Mouse (Mus musculus) heart, adult 2 months (tissue): ENCODE data around the gene Ddx28. TPM values are rescaled to one million over a fixed set of nuclear protein-coding genes. Genes with fewer than 3 reads are reported as not detected.

Experiments used
- DNase-seq, 2 experiments: peaks; one replicate each; pipeline ENCODE4 v3.0.0; 2021
- H3K27ac ChIP-seq: fragments of 200-600 bp; 2 replicates; pipeline ENCODE4 v1.8.1; 2022
- H3K27me3 ChIP-seq: fragments of 200-500 bp; 2 replicates; pipeline ENCODE4 v1.6.1; 2012; ENCODE audit warnings: mild to moderate bottlenecking, low read length, inconsistent platforms, mixed read lengths; ENCODE audit not compliant: control insufficient read depth, insufficient read depth
- H3K36me3 ChIP-seq: fragments of 200-500 bp; 2 replicates; pipeline ENCODE4 v1.6.1; 2012; ENCODE audit warnings: low read length, inconsistent platforms; ENCODE audit not compliant: control insufficient read depth, insufficient read depth
- H3K4me1 ChIP-seq: fragments of 200-500 bp; 2 replicates; pipeline ENCODE4 v1.6.1; 2011; ENCODE audit warnings: low read length; ENCODE audit not compliant: control insufficient read depth, insufficient read depth
- H3K4me3 ChIP-seq: fragments of 200-600 bp; 2 replicates; pipeline ENCODE4 v1.8.1; 2022
- H3K79me2 ChIP-seq: fragments of 200-500 bp; replicated peaks from 2 replicates; pipeline ENCODE4 v1.6.1; 2012; ENCODE audit warnings: mild to moderate bottlenecking, inconsistent platforms, low read length, moderate library complexity, mixed read lengths; ENCODE audit not compliant: control insufficient read depth, insufficient read depth
- H3K9ac ChIP-seq: fragments of 200-500 bp; 2 replicates; pipeline ENCODE4 v1.6.1; 2012; ENCODE audit warnings: low read depth, mild to moderate bottlenecking, control low read depth, inconsistent platforms, low read length, mixed read lengths
- CTCF ChIP-seq: fragments of 200-600 bp; IDR thresholded peaks from 2 replicates; pipeline ENCODE4 v1.8.1; 2022; ENCODE audit warnings: antibody characterized with exemption, mild to moderate bottlenecking, moderate library complexity
- EP300 ChIP-seq: fragments of 200-500 bp; IDR thresholded peaks from 2 replicates; pipeline ENCODE4 v1.6.1; 2011; ENCODE audit warnings: low read depth, low read length, control low read depth; ENCODE audit not compliant: insufficient read depth
- POLR2A ChIP-seq: fragments of 200-500 bp; IDR thresholded peaks from 2 replicates; pipeline ENCODE4 v1.6.1; 2011; ENCODE audit warnings: mild to moderate bottlenecking, low read depth, low read length, control low read depth; ENCODE audit not compliant: insufficient read depth
- WGBS: fragments of 180-500 bp; shearing (Covaris S2); methylation state at CpG from one replicate; pipeline ENCODE4 v1.1.7; 2018; 5-methylcytosine and 5-hydroxymethylcytosine counted together
- intact Hi-C: fragments of 180-260 bp; cut with DNase I; formaldehyde crosslinking; loops from one replicate; pipeline ENCODE4 v1.15.1; 2025
- polyA plus RNA-seq: library from polyadenylated mRNA; depleted of rRNA; stranded (reverse); fragments of >200 nt; gene quantifications from 2 replicates; pipeline ENCODE4 v1.2.3, GENCODE M21; 2012
- total RNA-seq, 2 experiments: library from RNA; stranded (reverse); gene quantifications; 2 replicates each; pipeline ENCODE4 v1.2.3; 2021

Ddx28 gene
- total and polyA plus RNA-seq, 3 experiments, result 5.7 to 10.0 (median 9.2) TPM

DNA sequence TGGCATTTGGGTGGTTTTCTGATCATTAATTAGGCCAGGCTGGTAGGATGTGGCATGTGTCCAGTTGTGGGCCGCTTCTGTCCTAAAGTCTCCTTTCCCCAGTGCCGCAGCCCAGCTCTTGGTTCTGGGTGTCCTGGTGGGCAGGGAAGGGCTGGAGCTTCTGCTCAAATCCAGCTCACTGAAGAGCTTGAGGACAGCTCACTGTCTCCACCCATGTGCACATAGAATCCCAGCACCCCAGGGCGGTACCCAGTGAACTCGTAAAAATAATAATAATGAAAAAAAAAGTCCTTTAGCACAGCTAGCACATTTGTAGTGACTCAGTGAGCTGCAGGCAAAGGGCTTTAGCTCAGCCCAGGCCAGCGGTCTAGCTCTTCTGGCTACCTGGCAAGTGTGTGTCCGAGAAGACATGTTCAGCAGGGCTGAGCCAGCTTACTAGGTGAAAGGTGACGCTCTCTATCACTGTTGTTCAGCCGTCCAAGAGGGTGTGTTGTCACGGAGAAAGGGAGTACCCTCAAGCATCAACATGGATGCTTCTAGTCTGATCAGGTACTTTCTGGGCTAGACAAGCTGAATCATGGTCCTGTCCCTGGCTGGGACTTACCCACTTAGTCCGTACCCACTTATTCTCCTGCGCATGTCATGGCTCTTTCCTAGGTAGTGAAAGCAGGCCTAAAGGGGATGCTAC is 35.3 kb upstream of the Ddx28 start:
- H3K27ac ChIP-seq, result peak overlapping the region; percentile 21
- DNase-seq, result peak in 1 of 2 experiments; percentile 27
- 81% methylated on average over 11 of the region's 11 CpGs for WGBS
- no peak for TF ChIP-seq POLR2A
- no peak for TF ChIP-seq CTCF
- TF ChIP-seq EP300, result no peak
- no peaks in the 10 kb centered on the region; the same call in 1 of the 2 replicates for H3K36me3 ChIP-seq
- intact Hi-C loops, result no loop called here
- no peaks in the 10 kb centered on the region for H3K79me2 ChIP-seq
- no peaks in the 10 kb centered on the region for H3K27me3 ChIP-seq
- H3K4me3 ChIP-seq, result no peak overlapping the region
- H3K4me1 ChIP-seq, result peaks cover 7% of the 10 kb centered on the region
- no peak overlapping the region for H3K9ac ChIP-seq

DNA sequence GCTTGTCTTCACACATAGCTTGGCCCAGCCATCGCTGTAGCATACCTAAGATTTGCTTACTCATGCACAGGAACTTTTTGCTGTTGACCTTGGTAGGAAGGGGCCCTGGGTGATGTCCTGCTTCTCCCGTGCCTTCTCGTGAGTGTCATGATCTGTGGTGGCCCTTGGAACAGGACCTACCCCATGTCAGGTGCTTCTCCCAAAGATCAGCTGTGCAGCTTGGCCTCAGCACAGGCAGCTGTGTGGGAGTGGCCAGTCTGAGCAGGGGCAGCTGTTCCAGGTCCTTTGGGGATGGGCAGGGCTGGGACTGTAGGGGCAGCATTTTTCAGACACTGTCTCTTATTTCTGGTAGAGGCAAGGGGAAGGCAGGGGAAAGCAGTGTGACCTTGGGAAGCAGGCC is 32.5 kb upstream of the Ddx28 start:
- Histone ChIP-seq H3K4me3 (no peak overlapping the region), H3K79me2 (no peaks in the 10 kb centered on the region), H3K36me3 (no peaks in the 10 kb centered on the region; the same call in 1 of the 2 replicates), H3K27me3 (no peaks in the 10 kb centered on the region), H3K27ac (peak overlapping the region; percentile 28; the same call in 1 of the 2 replicates), H3K4me1 (peaks cover 7% of the 10 kb centered on the region), H3K9ac (no peak overlapping the region)
- peak; percentile 60 to 67 for DNase-seq
- intact Hi-C loops, result no loop called here
- TF ChIP-seq POLR2A (no peak), CTCF (0 out of 2 replicates have a peak, but pooled peaks have one; percentile 4), EP300 (peak; percentile 68; the same call in 1 of the 2 replicates)
- 37% methylated on average over 3 of the region's 3 CpGs for WGBS

DNA sequence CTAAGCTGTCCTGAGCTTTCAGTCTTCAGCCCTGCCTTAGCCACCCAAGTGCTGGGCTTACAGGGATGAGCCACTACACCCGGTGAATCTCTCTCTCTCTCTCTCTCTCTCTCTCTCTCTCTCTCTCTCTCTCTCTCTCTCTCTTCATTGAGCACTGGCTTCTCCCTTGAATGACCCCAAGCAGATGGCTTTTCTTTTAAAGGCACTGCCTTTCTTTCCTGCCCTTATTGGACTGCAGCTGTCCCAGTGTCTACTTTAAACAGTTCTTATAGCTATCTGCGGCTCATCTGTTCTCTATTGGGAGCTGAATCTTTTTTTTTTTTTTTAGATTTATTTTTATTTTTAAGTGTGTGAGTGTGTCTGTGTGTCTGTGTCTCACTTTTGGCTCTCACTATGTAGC is 31.4 kb upstream of the Ddx28 start:
- Histone ChIP-seq H3K9ac (no peak overlapping the region), H3K27me3 (no peaks in the 10 kb centered on the region), H3K27ac (no peak overlapping the region; the same call in 1 of the 2 replicates), H3K4me3 (no peak overlapping the region), H3K79me2 (no peaks in the 10 kb centered on the region), H3K4me1 (peaks cover 7% of the 10 kb centered on the region), H3K36me3 (no peaks in the 10 kb centered on the region; the same call in 1 of the 2 replicates)
- TF ChIP-seq CTCF (no peak), EP300 (no peak), POLR2A (no peak)
- DNase-seq, result no peak
- intact Hi-C loops, result no loop called here
- 65% methylated on average over 2 of the region's 2 CpGs for WGBS

DNA sequence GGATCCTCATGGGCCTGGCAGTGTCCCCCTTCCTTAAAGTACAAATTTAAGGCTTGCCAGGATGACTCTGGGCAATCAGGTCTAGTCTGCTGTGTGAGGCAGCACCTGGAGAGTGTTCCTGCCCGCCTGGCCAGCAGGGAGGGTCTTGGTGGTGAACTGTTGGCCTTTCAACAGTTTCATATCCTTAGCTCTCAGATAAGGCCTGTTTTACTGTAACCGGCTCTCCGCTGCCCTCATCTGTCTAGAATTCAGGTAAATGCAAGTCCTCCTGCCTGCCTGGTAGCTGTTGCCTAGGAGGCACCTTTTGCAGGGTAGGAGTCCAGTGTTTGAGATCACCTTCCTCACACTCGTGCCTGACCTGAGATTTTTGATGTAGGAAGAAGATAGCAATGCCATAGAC is 28.5 kb upstream of the Ddx28 start:
- no peak overlapping the region for H3K4me3 ChIP-seq
- peaks cover 5% of the 10 kb centered on the region for H3K4me1 ChIP-seq
- intact Hi-C loops, result no loop called here
- no peak overlapping the region for H3K27ac ChIP-seq
- H3K27me3 ChIP-seq, result no peaks in the 10 kb centered on the region
- H3K79me2 ChIP-seq, result no peaks in the 10 kb centered on the region
- DNase-seq, result no peak
- no peaks in the 10 kb centered on the region; the same call in 1 of the 2 replicates for H3K36me3 ChIP-seq
- no peak overlapping the region for H3K9ac ChIP-seq
- TF ChIP-seq CTCF (no peak), POLR2A (no peak), EP300 (no peak)
- 71% methylated on average over 4 of the region's 4 CpGs for WGBS

DNA sequence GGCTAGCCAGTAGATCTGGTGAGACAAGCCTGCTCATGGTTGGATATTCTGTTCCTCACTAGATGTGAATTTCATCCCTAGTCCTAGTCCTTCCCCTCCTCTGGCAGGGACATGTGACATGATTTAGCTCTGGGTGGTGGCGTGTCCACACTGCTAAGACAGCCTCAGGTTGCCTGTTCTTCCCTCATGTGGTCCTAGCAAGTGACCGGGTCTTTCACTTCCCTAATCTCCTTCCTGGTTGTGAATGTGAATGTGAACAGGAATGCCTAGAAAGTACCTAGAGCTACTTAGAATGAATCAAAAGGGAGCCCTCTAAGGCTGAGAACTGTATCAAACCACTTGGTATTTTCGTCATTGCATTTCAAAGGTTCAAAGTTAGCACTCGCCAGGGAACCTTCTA is 27.9 kb upstream of the Ddx28 start:
- no peak overlapping the region for H3K27ac ChIP-seq
- no peak overlapping the region for H3K4me3 ChIP-seq
- no peak for DNase-seq
- H3K79me2 ChIP-seq, result no peaks in the 10 kb centered on the region
- TF ChIP-seq CTCF, result no peak
- no peaks in the 10 kb centered on the region for H3K27me3 ChIP-seq
- H3K9ac ChIP-seq, result no peak overlapping the region
- intact Hi-C loops, result no loop called here
- peaks cover 5% of the 10 kb centered on the region for H3K4me1 ChIP-seq
- no peaks in the 10 kb centered on the region; the same call in 1 of the 2 replicates for H3K36me3 ChIP-seq
- 83% methylated on average over 4 of the region's 4 CpGs for WGBS

DNA sequence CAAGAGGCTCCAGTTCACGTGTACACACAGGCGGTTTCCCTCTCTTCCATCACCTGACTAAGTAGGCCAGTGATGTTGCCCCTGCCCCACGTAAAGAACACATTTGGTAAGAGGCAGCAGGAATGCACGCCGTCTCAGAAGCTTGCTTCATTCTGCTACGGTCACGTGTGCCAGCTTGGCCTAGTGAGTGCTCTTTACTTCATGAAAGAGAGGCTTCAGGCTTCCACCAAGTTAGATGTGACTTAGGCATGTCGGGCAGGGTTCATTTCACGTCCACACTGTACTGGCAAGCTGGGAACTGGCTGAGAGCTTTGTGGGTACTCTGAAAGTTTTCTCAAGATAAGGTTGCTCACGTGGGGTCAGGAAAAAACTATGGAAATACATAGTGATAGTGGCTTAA is 27.0 kb upstream of the Ddx28 start:
- no peaks in the 10 kb centered on the region for H3K79me2 ChIP-seq
- no peak overlapping the region for H3K4me3 ChIP-seq
- H3K9ac ChIP-seq, result no peak overlapping the region
- peaks cover 1% of the 10 kb centered on the region; the same call in 1 of the 2 replicates for H3K4me1 ChIP-seq
- intact Hi-C loops, result no loop called here
- TF ChIP-seq CTCF (no peak), POLR2A (no peak), EP300 (no peak)
- DNase-seq, result no peak
- no peaks in the 10 kb centered on the region for H3K27me3 ChIP-seq
- H3K36me3 ChIP-seq, result no peaks in the 10 kb centered on the region; the same call in 1 of the 2 replicates
- no peak overlapping the region for H3K27ac ChIP-seq
- WGBS, result 89% methylated on average over 10 of the region's 10 CpGs
